Comparison of ENCODE assay signal across 24 mouse cellular contexts in the genomic region with DNA sequence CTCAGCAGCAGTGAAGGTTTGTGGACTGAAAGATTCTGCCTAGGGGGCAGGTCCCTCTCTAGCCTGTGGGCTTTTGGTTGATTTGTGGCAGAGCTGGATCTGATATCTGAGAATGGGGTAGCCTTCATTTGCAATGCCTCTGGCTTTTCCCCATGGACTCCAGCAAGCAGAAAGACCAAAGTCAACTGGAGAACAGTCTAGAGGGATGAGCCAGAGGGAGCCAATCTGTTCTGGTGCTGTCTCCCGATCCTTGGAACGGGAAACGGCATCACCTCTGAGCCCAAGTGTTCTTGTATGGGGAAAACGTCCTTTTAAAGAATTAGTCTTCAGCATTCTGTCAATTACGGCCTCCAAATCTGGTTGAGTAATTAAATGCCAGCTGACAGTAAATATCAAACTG.
"Had no signal": no experiment of that assay in that cellular context is flagged by ENCODE, and none has a peak within 500 bp of the region (broad histone marks: within the 10 kb centered on the region; RNA-seq: fewer than 3 reads in every experiment).

No protein-coding gene starts in this region.

- H3K4me1 ChIP-seq: kidney, embryonic 15.5 days; limb, embryonic 10.5 days; limb, embryonic 13.5 days; liver, embryonic 12.5 days; liver, embryonic 15.5 days; midbrain, embryonic 10.5 days had no signal

- H3K9ac ChIP-seq: kidney, embryonic 15.5 days; limb, embryonic 13.5 days; liver, embryonic 12.5 days; liver, embryonic 15.5 days; lung, embryonic 15.5 days; midbrain, embryonic 13.5 days; neural tube, embryonic 15.5 days had no signal

- H3K36me3 ChIP-seq: kidney, embryonic 15.5 days; limb, embryonic 10.5 days; limb, embryonic 13.5 days; liver, embryonic 12.5 days; liver, embryonic 15.5 days; lung, embryonic 15.5 days; midbrain, embryonic 10.5 days; midbrain, embryonic 13.5 days; neural tube, embryonic 15.5 days had no signal

- H3K27ac ChIP-seq: kidney, embryonic 15.5 days; limb, embryonic 10.5 days; limb, embryonic 13.5 days; liver, embryonic 12.5 days; liver, embryonic 15.5 days; lung, embryonic 15.5 days; midbrain, embryonic 10.5 days; midbrain, embryonic 13.5 days; neural tube, embryonic 15.5 days; stomach, postnatal 0 days had no signal

- ATAC-seq: liver, embryonic 12.5 days had no signal

- H3K27me3 ChIP-seq: kidney, embryonic 15.5 days; limb, embryonic 13.5 days; liver, embryonic 12.5 days; liver, embryonic 15.5 days; lung, embryonic 15.5 days; midbrain, embryonic 13.5 days; neural tube, embryonic 15.5 days had no signal

- DNase-seq: kidney, postnatal 10 days; kidney, postnatal 36 days; liver; lung, adult 18-20 months; lung, postnatal 10 days; lung, postnatal 36 days; right cerebral cortex, adult 18-20 months; right cerebral cortex, postnatal 14 days; right cerebral cortex, postnatal 4 days; thymus, adult 2 months; thymus, postnatal 14 days; thymus, postnatal 4 days had no signal

- H3K4me3 ChIP-seq: kidney, embryonic 15.5 days; limb, embryonic 10.5 days; limb, embryonic 13.5 days; liver, embryonic 12.5 days; liver, embryonic 15.5 days; lung, embryonic 15.5 days; megakaryocyte, embryonic 14.5 days; midbrain, embryonic 10.5 days; midbrain, embryonic 13.5 days; myocyte; neural tube, embryonic 15.5 days had no signal

- H3K9me3 ChIP-seq: kidney, embryonic 15.5 days; limb, embryonic 10.5 days; limb, embryonic 13.5 days; liver, embryonic 12.5 days; liver, embryonic 15.5 days; lung, embryonic 15.5 days; midbrain, embryonic 10.5 days; midbrain, embryonic 13.5 days; neural tube, embryonic 15.5 days had no signal

- H3K4me2 ChIP-seq: kidney, embryonic 15.5 days; limb, embryonic 13.5 days; liver, embryonic 12.5 days; liver, embryonic 15.5 days; lung, embryonic 15.5 days; midbrain, embryonic 13.5 days; neural tube, embryonic 15.5 days had no signal
